Mouse (Mus musculus) olfactory bulb, adult 2 months (tissue): ENCODE data around the gene Dner.

Experiments
- CTCF ChIP-seq: fragments of 200-500 bp; IDR thresholded peaks from 2 replicates; pipeline ENCODE4 v1.5.1; 2012; ENCODE audit warnings: low read depth, mild to moderate bottlenecking, low read length, moderate library complexity; ENCODE audit not compliant: insufficient read depth
- POLR2A ChIP-seq: fragments of 200-500 bp; IDR thresholded peaks from 2 replicates; pipeline ENCODE4 v1.6.1; 2012; ENCODE audit warnings: mild to moderate bottlenecking, low read depth, low read length, moderate library complexity; ENCODE audit not compliant: insufficient read depth

DNA sequence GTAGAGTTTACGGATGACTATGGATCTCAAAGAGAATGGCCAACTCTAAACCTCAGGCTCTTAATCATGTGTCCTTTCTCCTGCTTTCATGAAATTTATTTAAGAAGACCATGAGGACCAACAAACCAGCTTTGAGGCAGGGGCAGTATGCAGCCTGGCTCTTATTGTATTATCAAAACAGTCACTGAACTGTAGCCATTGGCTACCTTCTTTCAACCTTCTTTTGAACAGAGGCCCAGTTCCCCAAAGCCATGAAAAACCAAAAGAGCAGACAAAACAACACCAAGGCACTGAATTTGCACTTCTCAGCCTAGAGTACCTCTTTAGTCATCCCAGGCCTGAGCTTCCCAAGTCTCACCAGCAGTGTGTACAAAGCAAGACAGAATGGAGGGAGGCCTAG is 207.5 kb downstream of the Dner start:
- TF ChIP-seq CTCF: no peak
- no peak for TF ChIP-seq POLR2A
